Mouse (Mus musculus): ENCODE data around the gene Gtpbp2. TPM values are rescaled to one million over a fixed set of nuclear protein-coding genes. Genes with fewer than 3 reads are reported as not detected.
A peak's percentile ranks its signal among the peaks of the same experiment; 100 is the strongest.

The Gtpbp2 gene
- total RNA-seq, 2 experiments from 2014 or later = 46.5 to 50.8 TPM

- peak; percentile 88 for DNase-seq
These were observed 7.7 kb upstream of the Gtpbp2 start, which contains the start of gene Mad2l1bp for GRCm38 (mm10) chr17:46152847-46153782. Gene Mad2l1bp (minus strand): TSS chr17:46153553.

DNA sequence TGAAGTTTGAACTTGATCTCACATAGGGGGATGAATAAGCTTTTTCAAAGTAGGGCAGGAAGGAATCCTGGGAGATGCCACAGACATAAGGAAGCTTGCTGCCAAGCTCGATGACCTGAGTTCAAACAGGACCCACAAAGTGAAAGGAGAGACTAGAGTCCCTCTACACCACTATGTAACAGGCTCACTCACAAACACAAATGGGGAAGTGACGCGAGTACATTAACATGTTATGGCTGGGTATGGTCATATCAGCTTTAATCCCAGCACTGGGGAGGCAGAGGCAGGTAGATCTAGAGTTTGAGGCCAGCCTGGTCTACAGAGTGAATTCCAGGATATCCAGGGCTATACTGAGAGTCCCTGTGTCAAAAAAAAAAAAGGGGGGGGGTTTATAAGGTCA is 6.5 kb upstream of the Gtpbp2 start:
- no peak for DNase-seq

DNA sequence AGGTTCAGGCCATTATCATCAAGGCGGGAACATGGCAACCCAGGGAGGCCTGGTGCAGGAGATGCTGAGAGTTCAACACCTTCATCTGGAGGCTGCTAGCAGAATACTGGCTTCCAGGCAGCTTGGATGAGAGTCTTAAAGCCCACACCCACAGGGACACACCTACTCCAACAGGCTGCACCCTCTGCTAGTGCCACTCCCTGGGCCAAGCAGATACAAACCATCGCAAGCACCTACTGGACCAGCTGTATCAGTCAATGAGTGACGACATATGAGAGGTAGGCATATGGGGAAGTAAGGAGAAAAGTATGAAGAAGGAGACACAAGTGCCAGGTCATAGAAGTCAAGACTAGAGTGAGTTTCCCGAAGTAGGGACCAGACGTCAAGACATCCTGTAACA is 4.2 kb upstream of the Gtpbp2 start:
- no peak for DNase-seq

DNA sequence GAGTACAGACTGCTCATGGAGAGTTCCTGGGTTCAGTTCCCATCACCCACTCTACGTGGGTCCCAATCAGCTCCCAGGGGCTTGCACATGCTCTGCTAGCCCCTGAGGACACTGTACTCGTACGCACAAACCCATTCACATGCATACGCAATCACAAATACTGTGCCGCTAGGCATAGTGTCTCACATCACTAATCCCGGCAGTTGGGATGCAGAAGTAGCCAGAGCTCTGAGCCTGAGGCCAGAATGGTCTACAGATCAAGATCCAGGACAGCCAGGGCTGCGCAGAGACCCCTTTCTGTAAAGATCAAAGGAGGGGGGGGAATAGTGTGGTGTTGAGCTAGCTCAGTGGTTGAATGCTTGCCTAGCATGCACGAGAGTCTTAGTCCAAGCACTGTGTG is 3.7 kb upstream of the Gtpbp2 start:
- no peak for DNase-seq

DNA sequence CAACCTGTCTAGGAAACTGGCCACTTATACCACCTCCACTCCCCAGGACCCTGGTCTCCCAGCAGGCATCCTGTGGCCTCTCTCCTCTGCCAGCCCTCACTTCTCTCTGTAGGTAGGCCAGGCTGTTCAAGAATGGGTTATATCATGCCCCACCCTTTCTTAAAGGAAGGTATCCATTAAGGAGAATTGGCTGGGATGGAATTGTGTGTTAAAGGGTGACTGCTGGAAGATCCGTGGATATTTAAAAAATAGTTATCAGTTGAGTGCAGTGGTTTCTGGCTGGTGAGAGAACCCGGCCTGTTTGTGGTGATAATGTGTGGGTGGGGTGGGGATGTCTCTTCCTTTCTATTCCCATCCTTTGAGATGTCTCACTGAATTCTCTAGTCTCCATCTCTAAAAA is 1.6 kb upstream of the Gtpbp2 start:
- no peak for DNase-seq

DNA sequence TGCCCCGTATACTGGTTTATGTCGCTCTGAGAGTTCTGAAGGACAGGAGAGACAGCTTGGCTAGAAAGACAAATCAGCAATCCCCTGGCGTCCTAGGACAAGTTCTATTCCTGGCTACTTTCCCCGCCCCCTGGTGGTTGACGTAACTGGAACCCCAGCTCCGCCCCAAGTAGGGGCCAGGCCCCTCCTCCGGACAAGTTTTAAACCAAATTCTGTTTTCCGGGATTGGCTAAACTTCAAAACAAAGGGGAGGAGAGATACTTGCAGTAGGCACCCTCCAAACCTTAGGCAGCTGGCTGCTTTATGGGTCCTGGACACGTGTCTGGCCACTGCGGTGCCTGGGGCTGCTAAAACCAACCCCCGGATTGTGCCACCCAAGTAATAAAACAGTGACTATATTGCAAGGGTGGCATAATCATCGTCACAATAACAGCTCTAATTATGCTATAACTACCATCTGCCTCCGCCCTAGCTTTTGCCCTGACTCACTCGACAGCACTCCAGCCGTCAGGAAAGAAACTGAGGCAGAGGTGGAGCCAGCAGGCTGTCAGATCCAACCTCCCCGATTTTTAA is 656 bp upstream of the Gtpbp2 start:
- DNase-seq = peak; percentile 90

DNA sequence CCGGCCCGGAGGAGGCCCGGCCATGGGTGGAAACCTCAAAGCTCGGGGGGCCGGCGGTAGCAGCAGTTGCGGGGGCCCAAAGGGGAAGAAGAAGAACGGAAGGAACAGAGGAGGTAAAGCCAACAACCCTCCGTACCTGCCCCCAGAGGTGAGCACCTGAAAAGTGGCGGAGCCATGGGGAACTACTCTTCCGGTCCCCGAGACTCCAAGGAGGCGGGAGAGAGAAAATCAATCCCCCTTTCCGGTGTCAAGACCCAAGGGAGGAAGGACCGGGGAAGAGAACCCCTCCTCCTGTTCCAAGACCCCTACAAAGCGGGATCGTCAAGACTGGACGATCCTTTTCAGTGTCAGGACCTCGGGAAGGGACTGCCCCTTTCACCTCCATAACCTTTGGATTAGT is 347 bp downstream of the Gtpbp2 start:
- DNase-seq = no peak

DNA sequence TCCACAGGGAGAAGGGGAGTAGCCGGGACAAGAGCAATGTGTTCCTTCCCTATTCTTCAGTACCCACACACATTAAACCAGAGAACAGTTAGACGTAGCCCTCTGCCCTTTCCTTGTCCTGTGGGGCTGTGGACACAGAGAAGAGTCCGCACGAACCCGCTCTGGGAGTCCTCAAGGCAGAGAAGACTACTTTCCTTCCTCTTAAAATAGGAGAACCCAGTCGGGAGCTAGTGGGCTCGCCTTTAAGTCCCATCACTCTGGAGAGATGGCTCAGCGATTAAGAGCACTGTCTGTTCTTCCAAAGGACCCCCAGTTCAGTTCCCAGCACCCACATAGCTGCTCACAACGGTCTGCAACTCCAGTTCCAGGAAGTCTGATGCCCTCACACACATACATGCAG is 878 bp downstream of the Gtpbp2 start:
- no peak for DNase-seq

DNA sequence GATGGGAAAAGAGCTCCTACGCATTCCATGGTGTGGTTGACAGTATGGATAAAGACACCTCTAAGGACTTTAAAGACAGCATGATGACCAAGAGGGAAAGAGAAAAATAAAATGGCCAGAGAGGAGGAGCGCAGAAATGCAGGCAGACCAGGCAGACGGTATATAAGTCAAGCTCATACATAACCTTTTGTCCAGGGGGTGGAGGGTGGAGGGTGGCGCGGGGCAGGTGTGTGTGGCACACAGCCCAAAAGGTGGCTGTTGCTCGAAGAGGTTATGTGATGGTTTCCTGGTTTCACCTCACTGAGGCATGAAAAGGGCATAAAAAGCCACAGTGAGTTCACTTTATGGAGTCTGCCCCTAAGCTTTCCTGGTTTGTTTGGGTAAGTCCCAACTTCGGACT is 1.7 kb downstream of the Gtpbp2 start:
- no peak for DNase-seq

- DNase-seq = no peak
These were observed 2.2 kb downstream of the Gtpbp2 start for GRCm38 (mm10) chr17:46162951-46163421.

DNA sequence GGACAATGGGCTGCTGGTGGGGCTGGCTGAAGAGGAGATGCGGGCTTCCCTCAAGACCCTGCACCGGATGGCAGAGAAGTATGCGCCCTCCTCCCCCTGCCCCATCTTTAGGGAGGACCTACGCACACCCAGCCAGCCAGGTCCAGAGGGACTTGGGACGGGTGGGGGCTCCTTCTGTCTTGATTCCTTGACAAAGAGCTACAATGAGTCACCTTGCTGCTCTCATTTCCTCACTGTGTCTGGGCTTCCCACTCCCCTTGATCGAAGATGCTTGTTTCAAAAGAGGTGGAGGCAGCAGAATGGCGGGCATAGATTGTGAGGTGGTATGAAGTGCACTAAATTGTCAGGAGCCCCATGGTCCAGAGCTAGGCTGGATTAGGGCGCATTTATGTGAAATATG is 3.5 kb downstream of the Gtpbp2 start:
- no peak for DNase-seq

DNA sequence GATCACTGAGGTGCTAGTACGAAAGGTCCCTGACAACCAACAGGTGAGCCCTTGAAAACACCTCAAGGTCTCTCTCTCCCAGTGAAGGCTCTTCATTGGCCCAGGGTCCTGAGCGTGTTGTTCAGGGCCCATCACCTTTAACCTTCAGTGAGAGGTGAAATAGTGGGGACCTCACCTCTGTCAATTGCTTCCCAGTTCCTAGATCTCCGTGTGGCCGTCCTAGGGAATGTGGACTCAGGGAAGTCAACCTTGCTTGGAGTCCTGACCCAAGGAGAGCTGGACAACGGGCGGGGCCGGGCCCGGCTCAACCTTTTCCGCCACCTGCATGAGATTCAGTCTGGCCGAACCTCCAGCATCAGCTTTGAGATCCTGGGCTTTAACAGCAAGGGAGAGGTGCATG is 4.0 kb downstream of the Gtpbp2 start:
- no peak for DNase-seq

GRCm38 (mm10) chr17:46165460-46165859 is 4.6 kb downstream of the Gtpbp2 start:
- DNase-seq = no peak

- no peak for DNase-seq
These were observed 5.4 kb downstream of the Gtpbp2 start for GRCm38 (mm10) chr17:46166270-46166669.

GRCm38 (mm10) chr17:46167014-46167413 is 6.2 kb downstream of the Gtpbp2 start:
- DNase-seq = no peak

DNA sequence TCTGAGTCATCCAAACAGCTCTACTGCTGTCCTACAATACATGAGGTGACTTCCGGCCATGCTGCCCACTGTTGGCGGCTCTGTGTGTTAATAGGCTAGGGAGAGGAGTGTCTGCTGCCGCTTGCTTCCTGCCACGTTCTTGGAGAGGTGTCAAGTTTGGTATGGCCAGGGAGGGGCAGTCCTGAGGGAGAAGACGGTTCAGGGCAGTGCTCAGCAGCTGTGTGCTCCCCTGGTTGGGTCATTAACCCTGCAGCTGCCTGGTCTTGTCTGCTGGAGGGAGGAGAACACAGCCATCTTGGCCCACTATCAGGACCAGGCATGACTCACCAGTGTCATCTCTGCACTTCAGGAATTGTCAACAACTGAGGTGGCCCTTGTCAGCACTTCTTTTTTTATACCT is 7.5 kb downstream of the Gtpbp2 start:
- no peak for DNase-seq

DNA sequence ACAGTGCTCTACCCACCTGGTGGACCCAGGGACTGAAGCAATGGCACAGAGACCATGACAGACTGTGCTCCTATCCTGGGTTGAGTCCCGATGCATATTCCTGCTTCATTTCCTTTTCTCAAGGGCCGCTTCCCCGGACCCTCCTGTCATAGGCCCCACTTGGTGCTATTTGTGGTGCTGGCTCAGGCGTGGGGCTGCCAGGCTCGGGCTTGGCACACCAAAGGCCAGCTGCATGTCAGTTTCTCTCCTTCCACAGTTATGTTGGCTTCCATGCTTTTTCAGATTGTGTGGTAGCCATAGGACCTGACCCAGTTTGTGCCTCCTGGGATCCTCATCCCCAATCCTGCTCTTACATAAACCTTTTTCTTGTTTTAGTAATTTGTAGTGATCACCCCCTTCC is 7.9 kb downstream of the Gtpbp2 start:
- no peak for DNase-seq

DNA sequence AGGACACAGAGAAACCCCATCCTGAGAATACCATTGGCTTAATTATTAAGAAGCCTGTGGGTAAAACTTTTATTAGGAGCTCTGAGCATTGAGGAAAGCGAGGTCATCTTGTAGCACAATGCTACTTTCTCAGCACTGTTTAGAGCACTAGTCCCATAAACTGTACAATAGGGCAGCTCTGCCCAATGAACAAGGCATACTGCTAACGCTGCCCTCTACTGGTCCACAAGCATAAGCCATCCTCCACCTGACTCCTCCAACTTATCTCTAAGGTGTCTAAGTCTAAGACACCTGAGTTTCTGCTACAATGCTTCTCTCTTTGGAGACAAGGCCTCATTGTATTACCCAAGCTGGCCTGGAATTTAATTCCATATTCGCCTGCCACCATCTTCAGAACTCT is 9.7 kb downstream of the Gtpbp2 start:
- DNase-seq = no peak

GRCm38 (mm10) chr17:46182273-46182672 is 21.4 kb downstream of the Gtpbp2 start:
- DNase-seq = no peak

DNA sequence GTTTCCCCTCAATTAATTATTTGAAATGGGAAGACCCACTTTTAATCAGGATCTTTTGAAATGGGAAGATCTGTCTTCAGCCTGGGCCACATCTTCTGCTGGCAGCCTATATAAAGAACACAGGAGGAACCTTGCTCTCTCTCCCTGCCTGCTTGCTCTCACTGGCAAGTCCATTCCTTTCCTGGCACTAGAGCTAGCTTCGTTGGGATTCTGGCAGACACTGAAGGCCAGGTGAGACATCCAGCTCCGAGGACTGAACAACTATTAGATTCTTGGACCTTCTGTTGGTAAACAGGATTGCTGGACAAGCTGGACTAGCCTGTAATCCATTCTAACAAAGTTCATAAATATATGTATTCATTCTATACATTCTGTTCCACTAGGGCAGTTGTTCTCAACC is 28.0 kb downstream of the Gtpbp2 start:
- no peak for DNase-seq

GRCm38 (mm10) chr17:46201151-46201550 is 40.3 kb downstream of the Gtpbp2 start:
- DNase-seq = no peak

GRCm38 (mm10) chr17:46202421-46203071 is 41.7 kb downstream of the Gtpbp2 start, which contains the start of the genes Polh and Xpo5:
Gene Polh (minus strand): TSS chr17:46202645.
Gene Xpo5 (plus strand): TSS chr17:46202782.
- DNase-seq = peak; percentile 94

DNA sequence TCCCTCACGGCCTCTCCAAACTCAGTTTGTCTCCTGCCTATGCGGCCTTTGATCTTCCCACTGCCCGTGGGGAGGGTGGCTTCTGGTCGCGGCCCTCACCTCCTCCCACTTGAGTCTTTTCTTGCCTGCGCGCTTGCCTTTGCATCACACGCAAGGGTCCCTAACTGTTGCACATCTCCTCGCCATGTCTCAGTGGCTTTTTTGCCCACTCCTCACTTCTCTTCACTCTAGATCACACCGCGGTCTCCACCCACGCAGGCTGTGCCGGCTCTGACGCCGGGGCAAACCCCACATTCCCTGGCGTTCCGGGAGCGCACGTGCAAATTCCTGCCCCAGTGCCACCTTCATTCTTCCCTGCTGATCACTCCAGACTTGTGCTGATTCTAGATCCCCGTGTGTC is 42.2 kb downstream of the Gtpbp2 start:
- DNase-seq = peak; percentile 9
